Comparison of ENCODE assay signal across 8 mouse cellular contexts in the genomic region with DNA sequence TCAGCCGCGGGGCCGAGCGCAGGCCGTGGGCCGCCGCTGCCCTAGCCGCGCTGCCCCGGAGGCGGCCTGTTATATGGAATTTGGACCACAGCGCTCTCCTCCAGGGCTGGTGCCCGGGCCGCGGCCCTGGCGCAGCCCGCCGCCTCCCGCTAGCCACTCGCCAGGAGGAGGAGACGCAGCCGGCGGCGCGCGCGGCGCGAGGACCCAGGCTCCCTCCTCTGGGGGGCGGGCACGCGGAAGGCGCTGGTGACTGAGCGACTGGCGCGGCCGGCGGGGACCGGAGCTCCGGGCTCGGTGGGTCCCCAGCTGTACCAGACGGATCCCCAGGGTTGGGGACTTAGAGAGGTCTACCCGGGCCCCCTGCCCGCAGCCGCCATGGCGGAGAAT. TPM values are rescaled to one million over a fixed set of nuclear protein-coding genes. Genes with fewer than 3 reads are reported as not detected.
DNase-seq lines count a peak whose midpoint lies in the region; ATAC-seq and TF ChIP-seq lines count a peak whose summit lies in the region.

No protein-coding gene starts in this region.

- no peak for TF ChIP-seq CTCF in cortical plate, adult 2 months (IDR thresholded peaks at IDR 0.05; ENCODE audit: extremely low read depth, insufficient read depth, low read length)

- no peaks in the 10 kb centered on the region for H3K9me3 ChIP-seq in heart, embryonic 10.5 days
- H3K9me3 ChIP-seq in kidney, embryonic 15.5 days (replicated peaks), result no peaks in the 10 kb centered on the region
- H3K9me3 ChIP-seq in liver, embryonic 15.5 days (replicated peaks), result no peaks in the 10 kb centered on the region

- H3K4me2 ChIP-seq in kidney, embryonic 15.5 days, result peak overlapping the region; percentile 75
- peak overlapping the region; percentile 99 for H3K4me2 ChIP-seq in liver, embryonic 15.5 days

- WGBS in heart, embryonic 10.5 days, result under 1% methylated on average over 39 of the region's 46 CpGs
- WGBS in kidney, embryonic 15.5 days, result under 1% methylated on average over 46 of the region's 46 CpGs
- under 1% methylated on average over 45 of the region's 46 CpGs for WGBS in liver, embryonic 15.5 days (ENCODE audit: insufficient replicate concordance)

- ATAC-seq in kidney, embryonic 15.5 days (replicated peaks; ENCODE audit: low FRiP score), result peak; percentile 0; the same call in 1 of the 2 replicates
- ATAC-seq in liver, embryonic 15.5 days (ENCODE audit: insufficient read depth), result no peak

- H3K9ac ChIP-seq in kidney, embryonic 15.5 days, result peak overlapping the region; percentile 99
- H3K9ac ChIP-seq in liver, embryonic 15.5 days, result peak overlapping the region; percentile 91

- peak overlapping the region; percentile 84 for H3K4me3 ChIP-seq in cortical plate, adult 2 months (ENCODE audit: insufficient read depth, low read length)
- H3K4me3 ChIP-seq in heart, embryonic 10.5 days, result peak overlapping the region; percentile 94
- peak overlapping the region; percentile 95 for H3K4me3 ChIP-seq in kidney, embryonic 15.5 days (replicated peaks)
- H3K4me3 ChIP-seq in liver, embryonic 15.5 days (replicated peaks), result peak overlapping the region; percentile 85

- DNase-seq in 3134 (ENCODE audit: extremely low read depth, insufficient read length, low spot score) (peak; percentile 78), ZHBTc4 (ENCODE audit: low read depth, low spot score) (peak; percentile 74)
- DNase-seq in heart, embryonic 10.5 days (ENCODE audit: low spot score), result no peak
- peak; percentile 61 for DNase-seq in retina, embryonic 14.5 days (ENCODE audit: low spot score)
- peak; percentile 88 for DNase-seq in thymus, postnatal 25 days

- H3K4me1 ChIP-seq in cortical plate, adult 2 months (ENCODE audit: control insufficient read depth, insufficient read depth, low read length), result peaks cover 14% of the 10 kb centered on the region
- H3K4me1 ChIP-seq in heart, embryonic 10.5 days, result peaks cover 46% of the 10 kb centered on the region
- peaks cover 36% of the 10 kb centered on the region for H3K4me1 ChIP-seq in kidney, embryonic 15.5 days
- peaks cover 71% of the 10 kb centered on the region for H3K4me1 ChIP-seq in liver, embryonic 15.5 days (replicated peaks)

- no peak for TF ChIP-seq POLR2A in cortical plate, adult 2 months (IDR thresholded peaks at IDR 0.05; ENCODE audit: extremely low read depth, insufficient read depth, low read length)

- peaks cover 25% of the 10 kb centered on the region for H3K36me3 ChIP-seq in heart, embryonic 10.5 days
- peaks cover 25% of the 10 kb centered on the region for H3K36me3 ChIP-seq in kidney, embryonic 15.5 days
- peaks cover 23% of the 10 kb centered on the region for H3K36me3 ChIP-seq in liver, embryonic 15.5 days (replicated peaks)

- H3K27ac ChIP-seq in cortical plate, adult 2 months (ENCODE audit: insufficient read depth, low read length), result peak overlapping the region; percentile 100
- peak overlapping the region; percentile 99 for H3K27ac ChIP-seq in heart, embryonic 10.5 days
- H3K27ac ChIP-seq in kidney, embryonic 15.5 days, result peak overlapping the region; percentile 100
- H3K27ac ChIP-seq in liver, embryonic 15.5 days (replicated peaks), result peak overlapping the region; percentile 97

- H3K27me3 ChIP-seq in heart, embryonic 10.5 days (ENCODE audit: insufficient read depth, poor library complexity, severe bottlenecking), result no peaks in the 10 kb centered on the region
- no peaks in the 10 kb centered on the region for H3K27me3 ChIP-seq in kidney, embryonic 15.5 days
- H3K27me3 ChIP-seq in liver, embryonic 15.5 days, result no peaks in the 10 kb centered on the region

RNA-seq across cellular contexts. Expression of a gene that starts 0.6 kb away (rescaled TPM):
- polyA plus RNA-seq in cortical plate, adult 2 months (2012; rRNA removed), result 44.7 and 47.1 TPM in 2 replicates
- polyA plus RNA-seq in heart, embryonic 10.5 days (2016; fragmentation: Nextera tagmentation; extraction: Ambion mirVana), result 17.6 and 22.0 TPM in 2 replicates
- polyA plus RNA-seq in kidney, embryonic 15.5 days (2015; fragmentation: Nextera tagmentation; extraction: Ambion mirVana), result 24.6 and 28.7 TPM in 2 replicates
- 8.8 and 10.9 TPM in 2 replicates for polyA plus RNA-seq in liver, embryonic 15.5 days (2015; fragmentation: Nextera tagmentation; extraction: Ambion mirVana)
